Mouse (Mus musculus) cortical plate, adult 2 months (tissue): Measurements from ENCODE around the gene Gria3.

Source experiments
- CTCF ChIP-seq: fragments of 200-500 bp; IDR thresholded peaks from 2 replicates; pipeline ENCODE4 v1.5.1; 2011; ENCODE audit warnings: mild to moderate bottlenecking, control low read depth, low read length; ENCODE audit not compliant: insufficient read depth; ENCODE audit errors: extremely low read depth
- POLR2A ChIP-seq: fragments of 200-500 bp; IDR thresholded peaks from 2 replicates; pipeline ENCODE4 v1.6.1; 2011; ENCODE audit warnings: mild to moderate bottlenecking, low read length, control low read depth; ENCODE audit not compliant: insufficient read depth; ENCODE audit errors: extremely low read depth

- TF ChIP-seq CTCF (no peak), POLR2A (no peak)
These were observed 25.0 kb downstream of the Gria3 start for GRCm38 (mm10) chrX:41425651-41426050.
